Mouse (Mus musculus) hindbrain, embryonic 15.5 days (tissue): Measurements from ENCODE around the gene Zfp689. TPM values are rescaled to one million over a fixed set of nuclear protein-coding genes. Genes with fewer than 3 reads are reported as not detected.
"Not testable (repeated sequence)": the region's sequence is repeated elsewhere in the genome, so short reads cannot be mapped to it uniquely, and the experiment has no call there.

Experiments used
- ATAC-seq: fragments of 200-750 bp; cut with Nextera tagmentation; 2 replicates; pipeline ENCODE4 v1.8.0; 2017; ENCODE audit warnings: low read depth, moderate number of reproducible peaks, moderate TSS enrichment; ENCODE audit not compliant: low FRiP score
- H3K27ac ChIP-seq: fragments of 300-500 bp; sonication (generic); replicated peaks from 2 replicates; pipeline ENCODE4 v1.5.1; 2015; ENCODE audit warnings: mild to moderate bottlenecking, inconsistent platforms
- H3K27me3 ChIP-seq: fragments of 300-500 bp; sonication (generic); 2 replicates; pipeline ENCODE4 v1.6.1; 2015; ENCODE audit warnings: control low read depth, inconsistent platforms
- H3K36me3 ChIP-seq: fragments of 300-500 bp; sonication (generic); 2 replicates; pipeline ENCODE4 v1.6.1; 2015; ENCODE audit warnings: control low read depth, inconsistent platforms
- H3K4me1 ChIP-seq: fragments of 300-500 bp; sonication (generic); replicated peaks from 2 replicates; pipeline ENCODE4 v1.6.1; 2015; ENCODE audit warnings: control low read depth, inconsistent platforms
- H3K4me2 ChIP-seq: fragments of 300-500 bp; sonication (generic); 2 replicates; pipeline ENCODE4 v1.6.1; 2015; ENCODE audit warnings: moderate library complexity, mild to moderate bottlenecking, inconsistent platforms
- H3K4me3 ChIP-seq: fragments of 300-500 bp; sonication (generic); 2 replicates; pipeline ENCODE4 v1.5.1; 2015; ENCODE audit warnings: mild to moderate bottlenecking, inconsistent platforms
- H3K9ac ChIP-seq: fragments of 300-500 bp; sonication (generic); 2 replicates; pipeline ENCODE4 v1.6.1; 2015; ENCODE audit warnings: inconsistent platforms
- H3K9me3 ChIP-seq: fragments of 300-500 bp; sonication (generic); 2 replicates; pipeline ENCODE4 v1.6.1; 2016; ENCODE audit warnings: control low read depth, inconsistent platforms
- WGBS: fragments of 180-500 bp; shearing (Covaris S2); methylation state at CpG from one replicate; pipeline ENCODE4 v1.1.7; 2015; 5-methylcytosine and 5-hydroxymethylcytosine counted together
- polyA plus RNA-seq: library from polyadenylated mRNA; unstranded; fragments of >200 nt; fragmentation: Nextera tagmentation; extraction: Ambion mirVana; gene quantifications from 2 replicates; pipeline ENCODE4 v1.2.1, GENCODE M21; 2015

Gene Zfp689
- polyA plus RNA-seq: 14.7 and 15.8 TPM in 2 replicates

DNA sequence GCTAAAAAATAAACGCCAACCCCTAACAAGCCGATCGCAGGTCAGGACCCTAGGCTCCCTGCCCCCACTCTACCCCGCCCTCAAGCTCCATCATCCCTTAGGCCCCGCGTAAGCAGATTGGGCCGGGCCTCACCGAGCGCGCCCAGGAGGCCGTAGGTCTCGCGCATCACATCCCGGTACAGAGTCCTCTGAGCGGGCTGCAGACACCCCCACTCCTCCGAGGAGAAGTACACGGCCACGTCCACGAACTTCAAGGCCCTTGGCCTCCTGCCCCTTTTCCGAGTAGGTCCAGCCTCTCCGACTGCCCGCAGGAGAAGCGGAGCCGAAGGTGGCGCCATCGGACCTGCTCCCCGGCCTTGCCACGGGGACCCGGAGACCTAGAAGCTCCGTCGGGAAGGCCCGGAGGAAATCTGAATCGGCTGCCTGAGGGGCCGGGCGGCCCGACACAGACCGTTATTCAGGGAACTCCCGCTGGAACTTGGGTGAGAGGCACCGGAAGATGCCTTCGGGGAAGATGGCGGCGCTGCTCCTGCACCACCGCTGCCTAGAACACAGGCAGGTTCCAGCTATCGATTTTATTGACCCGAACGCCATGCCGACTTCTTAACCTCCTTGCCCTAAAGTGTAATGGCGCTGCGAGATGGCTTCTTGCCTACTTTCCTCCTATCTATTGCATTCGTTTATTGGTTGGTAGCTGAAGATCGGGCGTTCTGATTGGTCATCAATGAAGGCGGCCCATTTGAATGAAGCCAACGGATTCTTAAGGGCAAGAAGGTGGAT is at the start of gene Zfp689:
Gene Zfp689, minus strand, starts transcription at position 638 of the 780 bp plus-strand sequence.
- under 1% methylated on average over 54 of the region's 54 CpGs for WGBS
- Histone ChIP-seq H3K4me3 (peak within 1 kb of the TSS; percentile 59), H3K27ac (peak within 1 kb of the TSS; percentile 90), H3K27me3 (no peaks in the 10 kb centered on the region), H3K4me1 (peaks cover 45% of the 10 kb centered on the region), H3K9me3 (no peaks in the 10 kb centered on the region), H3K4me2 (peak within 1 kb of the TSS; percentile 74), H3K36me3 (peaks cover 20% of the 10 kb centered on the region), H3K9ac (peak within 1 kb of the TSS; percentile 79)
- peak; percentile 90 for ATAC-seq

DNA sequence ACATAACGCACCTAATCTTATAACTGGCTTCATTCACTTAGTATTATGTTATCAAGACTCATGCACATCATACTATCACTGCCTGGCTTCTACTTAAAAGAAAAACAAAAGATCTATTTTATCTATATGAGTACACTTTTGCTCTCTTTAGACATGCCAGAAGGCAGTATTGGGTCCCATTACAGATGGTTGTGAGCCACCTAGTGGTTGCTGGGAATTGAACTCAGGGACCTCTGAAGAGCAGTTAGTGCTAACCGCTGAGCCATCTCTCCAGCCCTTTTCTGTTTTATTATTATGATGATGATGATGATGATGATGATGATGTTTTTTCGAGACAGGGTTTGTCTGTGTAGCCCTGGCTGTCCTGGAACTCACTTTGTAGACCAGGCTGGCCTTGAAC is 49.4 kb upstream of the Zfp689 start:
- Histone ChIP-seq H3K4me3 (no peak overlapping the region), H3K9ac (no peak overlapping the region), H3K27ac (no peak overlapping the region), H3K36me3 (no peaks in the 10 kb centered on the region), H3K9me3 (no peaks in the 10 kb centered on the region), H3K27me3 (no peaks in the 10 kb centered on the region), H3K4me2 (no peak overlapping the region), H3K4me1 (no peaks in the 10 kb centered on the region)
- 47% methylated on average over 3 of the region's 3 CpGs for WGBS
- 0 out of 2 replicates have a peak, but pooled peaks have one; percentile 48 for ATAC-seq

DNA sequence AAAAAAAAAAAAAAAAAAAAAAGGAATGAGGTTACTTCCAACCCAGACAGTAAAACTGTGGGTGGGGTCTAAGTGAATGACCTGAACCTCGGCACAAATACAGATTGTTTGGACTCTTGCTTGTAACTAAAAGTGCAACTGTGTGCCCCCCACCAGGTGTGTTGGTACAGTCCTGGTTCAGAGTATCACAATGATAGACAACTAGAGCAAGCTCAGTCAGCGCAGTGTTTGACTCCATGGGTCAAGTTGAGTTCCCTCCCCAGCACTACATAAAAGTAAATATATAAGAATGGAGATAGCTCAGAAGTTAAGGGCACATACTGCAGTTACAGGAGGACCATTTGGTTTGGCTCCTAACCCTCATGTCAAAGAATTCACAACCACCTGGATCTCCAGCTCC is 48.4 kb upstream of the Zfp689 start:
- no peak overlapping the region for H3K4me3 ChIP-seq
- ATAC-seq: no peak
- H3K27ac ChIP-seq: no peak overlapping the region
- no peaks in the 10 kb centered on the region for H3K27me3 ChIP-seq
- no peaks in the 10 kb centered on the region for H3K9me3 ChIP-seq
- 91% methylated on average over 2 of the region's 2 CpGs for WGBS
- H3K4me2 ChIP-seq: no peak overlapping the region
- no peak overlapping the region for H3K9ac ChIP-seq
- H3K4me1 ChIP-seq: no peaks in the 10 kb centered on the region
- no peaks in the 10 kb centered on the region for H3K36me3 ChIP-seq

DNA sequence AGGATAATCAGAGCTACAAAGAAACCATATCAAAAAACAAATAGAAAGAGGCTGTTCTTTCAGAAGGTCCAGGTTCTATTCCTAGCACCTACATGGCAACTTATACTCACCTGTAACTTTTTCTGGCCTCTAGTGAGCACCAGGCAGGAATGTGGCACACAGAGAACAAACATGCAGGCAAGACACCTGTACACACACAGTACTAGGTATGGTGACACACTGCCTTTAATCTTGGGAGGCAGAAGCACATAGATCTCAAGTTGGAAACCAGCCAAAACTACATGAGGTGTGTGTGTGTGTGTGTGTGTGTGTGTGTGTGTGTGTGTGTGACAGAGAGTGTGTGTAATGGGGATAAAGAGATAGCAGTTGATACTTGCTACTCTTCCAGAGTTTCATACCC is 45.7 kb upstream of the Zfp689 start:
- Histone ChIP-seq H3K4me1 (no peaks in the 10 kb centered on the region), H3K9me3 (no peaks in the 10 kb centered on the region), H3K27me3 (no peaks in the 10 kb centered on the region), H3K9ac (no peak overlapping the region), H3K27ac (no peak overlapping the region), H3K4me2 (no peak overlapping the region), H3K4me3 (no peak overlapping the region), H3K36me3 (peaks cover 24% of the 10 kb centered on the region)
- ATAC-seq: no peak

DNA sequence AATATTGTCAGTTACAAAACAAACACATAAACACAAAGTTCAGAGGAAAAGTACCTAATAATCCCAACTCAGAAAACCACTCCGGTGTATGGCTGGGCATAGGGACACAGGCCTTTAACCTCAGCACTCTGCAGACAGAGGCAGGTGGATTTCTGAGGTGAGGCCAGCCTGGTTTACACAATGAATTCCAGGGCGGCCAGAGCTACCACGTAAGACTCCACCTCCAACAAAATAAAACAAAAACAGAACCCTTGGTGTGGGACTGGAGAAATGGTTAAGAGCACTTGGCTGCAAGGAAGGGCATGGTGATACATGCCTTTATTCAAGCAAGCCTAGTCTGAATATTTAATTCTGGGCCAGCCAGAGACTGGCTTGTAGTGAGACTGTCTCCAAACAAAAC is 42.9 kb upstream of the Zfp689 start:
- WGBS: 93% methylated on average over 3 of the region's 3 CpGs
- H3K36me3 ChIP-seq: peaks cover 49% of the 10 kb centered on the region

DNA sequence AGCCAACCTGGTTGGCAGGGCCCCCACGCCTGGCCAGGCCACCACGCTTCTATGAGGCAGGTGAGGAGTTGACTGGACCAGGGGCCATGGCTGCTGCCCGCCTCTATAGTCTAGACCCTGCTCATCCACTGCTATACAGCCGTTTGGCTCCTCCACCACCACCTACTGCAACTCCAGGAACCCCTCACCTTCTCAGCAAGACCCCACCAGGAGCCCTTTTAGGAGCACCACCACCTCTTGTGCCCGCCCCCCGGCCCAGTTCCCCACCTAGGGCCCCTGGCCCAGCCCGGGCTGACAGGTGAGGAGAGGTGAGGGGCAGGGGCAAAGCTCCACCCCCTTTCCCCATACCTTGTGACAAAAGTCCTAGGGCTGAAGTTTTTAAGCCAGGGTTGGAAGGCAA is 41.0 kb upstream of the Zfp689 start:
- no peak overlapping the region for H3K9ac ChIP-seq
- no peak overlapping the region for H3K4me3 ChIP-seq
- no peak for ATAC-seq
- 95% methylated on average over 7 of the region's 7 CpGs for WGBS
- H3K9me3 ChIP-seq: no peaks in the 10 kb centered on the region
- no peak overlapping the region for H3K4me2 ChIP-seq
- H3K4me1 ChIP-seq: no peaks in the 10 kb centered on the region
- no peaks in the 10 kb centered on the region for H3K27me3 ChIP-seq
- H3K27ac ChIP-seq: no peak overlapping the region
- H3K36me3 ChIP-seq: peaks cover 68% of the 10 kb centered on the region

More for the DNA sequence above, 42.9 kb upstream of the Zfp689 start:
- no peaks in the 10 kb centered on the region for H3K9me3 ChIP-seq
- no peak overlapping the region for H3K9ac ChIP-seq
- no peak overlapping the region for H3K4me2 ChIP-seq
- H3K27me3 ChIP-seq: no peaks in the 10 kb centered on the region
- H3K27ac ChIP-seq: no peak overlapping the region
- no peak for ATAC-seq
- H3K4me1 ChIP-seq: no peaks in the 10 kb centered on the region
- H3K4me3 ChIP-seq: no peak overlapping the region

DNA sequence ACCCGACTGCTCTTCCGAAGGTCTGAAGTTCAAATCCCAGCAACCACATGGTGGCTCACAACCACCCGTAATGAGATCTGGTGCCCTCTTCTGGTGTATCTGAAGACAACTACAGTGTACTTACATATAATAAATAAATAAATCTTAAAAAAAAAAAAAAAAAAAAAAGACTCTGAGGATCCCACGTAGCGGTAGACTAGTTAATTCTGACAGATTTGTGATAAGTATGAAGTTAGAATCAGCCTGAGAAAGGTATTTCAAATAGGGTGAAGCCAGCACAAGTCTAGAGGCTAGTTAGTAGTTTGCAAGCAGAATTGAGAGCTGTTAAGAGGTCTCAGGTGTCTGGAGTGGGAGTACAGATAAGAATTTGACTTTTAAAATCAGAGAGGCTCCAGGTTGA is 39.4 kb upstream of the Zfp689 start:
- not testable (repeated sequence) for H3K4me3 ChIP-seq, H3K9me3 ChIP-seq, H3K4me1 ChIP-seq, H3K4me2 ChIP-seq, H3K9ac ChIP-seq, ATAC-seq, H3K27ac ChIP-seq, H3K27me3 ChIP-seq
- WGBS: 87% methylated on average over 4 of the region's 5 CpGs
- H3K36me3 ChIP-seq: peaks cover 80% of the 10 kb centered on the region

DNA sequence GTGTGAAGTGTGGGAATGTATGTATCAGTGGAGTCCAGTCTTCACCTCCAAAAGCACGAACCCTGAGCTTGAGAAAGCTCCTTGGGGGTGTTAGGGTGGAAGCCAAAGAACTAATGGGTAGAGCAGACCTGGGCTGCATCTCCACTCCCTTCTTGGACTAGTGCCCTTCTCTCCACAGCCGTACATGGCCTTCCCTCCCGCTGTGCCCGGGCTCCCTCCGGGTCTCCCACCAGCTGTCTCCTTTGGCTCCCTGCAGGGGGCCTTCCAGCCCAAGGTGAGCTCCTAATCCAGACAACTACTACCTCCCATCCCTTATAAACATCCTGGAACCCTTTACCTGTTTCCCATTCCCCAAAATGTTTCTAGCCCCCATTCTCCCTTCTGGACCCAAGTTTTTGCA is 36.5 kb upstream of the Zfp689 start:
- Histone ChIP-seq H3K9ac (no peak overlapping the region), H3K4me1 (peaks cover 19% of the 10 kb centered on the region)

DNA sequence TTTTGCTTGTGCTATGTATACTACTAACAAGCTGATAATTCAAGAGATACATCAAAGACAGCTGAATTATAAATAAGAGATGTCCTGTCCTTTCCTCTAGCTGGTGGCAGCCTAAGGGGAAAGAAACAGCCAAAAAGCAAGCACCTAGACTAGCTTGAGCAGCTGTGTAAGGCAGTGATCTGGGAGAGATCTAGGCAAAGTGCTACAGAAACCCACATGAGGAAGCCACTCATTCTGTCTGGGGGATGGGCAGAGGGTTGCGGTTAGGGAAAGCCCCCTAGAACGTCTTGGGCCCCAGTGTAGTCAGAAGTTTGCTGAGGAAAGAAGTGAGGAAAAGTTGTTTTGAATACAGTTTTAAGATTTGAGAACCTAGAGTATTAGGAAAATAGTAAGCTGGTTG is 31.4 kb upstream of the Zfp689 start:
- Histone ChIP-seq H3K4me2 (peak overlapping the region; percentile 93), H3K9ac (peak overlapping the region; percentile 89), H3K4me3 (peak overlapping the region; percentile 79), H3K27me3 (no peaks in the 10 kb centered on the region), H3K4me1 (peaks cover 41% of the 10 kb centered on the region), H3K36me3 (peaks cover 44% of the 10 kb centered on the region), H3K9me3 (no peaks in the 10 kb centered on the region), H3K27ac (0 out of 2 replicates have a peak overlapping the region, but pooled peaks have one; percentile 98)
- no peak for ATAC-seq
- 67% methylated on average over 2 of the region's 2 CpGs for WGBS

More for the DNA sequence above, 36.5 kb upstream of the Zfp689 start:
- Histone ChIP-seq H3K27me3 (no peaks in the 10 kb centered on the region), H3K9me3 (no peaks in the 10 kb centered on the region), H3K4me3 (no peak overlapping the region), H3K36me3 (peaks cover 77% of the 10 kb centered on the region), H3K27ac (no peak overlapping the region), H3K4me2 (no peak overlapping the region)
- WGBS: 83% methylated on average over 5 of the region's 5 CpGs
- no peak for ATAC-seq

DNA sequence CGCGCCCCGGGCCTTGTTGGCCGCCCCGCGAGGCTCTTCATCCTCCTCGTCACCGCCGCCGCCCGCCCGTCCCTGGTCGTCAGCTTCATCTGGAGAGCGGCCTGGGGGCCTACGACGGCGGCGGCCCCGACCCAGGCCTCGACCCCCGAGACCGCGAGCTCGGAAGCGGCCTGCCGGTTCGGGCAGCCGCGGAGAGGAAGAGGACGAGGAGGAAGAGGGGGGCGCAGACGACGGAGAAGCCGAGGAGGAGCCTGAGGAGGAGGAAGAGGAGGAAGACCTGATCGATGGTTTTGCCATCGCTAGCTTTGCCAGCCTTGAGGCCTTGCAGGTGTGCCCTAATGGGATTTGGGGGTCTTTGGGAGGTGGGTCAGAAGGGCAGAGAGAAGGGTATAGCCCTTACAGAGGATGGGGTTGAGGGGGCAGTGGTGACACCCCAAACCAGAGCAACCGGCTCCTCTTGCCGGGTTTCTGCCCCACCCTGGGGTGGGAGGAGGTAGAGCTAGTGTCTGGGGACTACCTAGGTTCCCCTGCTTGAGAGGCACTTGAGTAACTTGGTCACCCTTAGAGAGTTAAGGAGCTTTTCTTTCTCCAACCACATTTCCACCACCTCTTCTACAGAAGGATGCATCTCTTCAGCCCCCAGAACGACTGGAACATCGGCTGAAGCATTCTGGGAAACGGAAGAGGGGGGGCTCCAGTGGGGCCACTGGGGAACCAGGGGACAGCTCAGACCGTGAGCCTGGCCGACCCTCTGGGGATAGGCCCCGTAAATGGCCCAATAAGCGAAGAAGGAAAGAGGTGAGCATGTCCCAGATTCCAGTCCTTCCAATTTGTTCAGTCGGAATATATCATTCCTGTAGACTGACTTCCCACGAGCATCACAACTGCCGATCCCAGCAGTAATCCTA is 30.6 kb upstream of the Zfp689 start:
- Histone ChIP-seq H3K4me3 (peak overlapping the region; percentile 79), H3K36me3 (peaks cover 47% of the 10 kb centered on the region), H3K4me2 (peak overlapping the region; percentile 93), H3K27me3 (no peaks in the 10 kb centered on the region), H3K9me3 (no peaks in the 10 kb centered on the region), H3K4me1 (peaks cover 41% of the 10 kb centered on the region), H3K27ac (peak overlapping the region; percentile 98), H3K9ac (peak overlapping the region; percentile 89)
- 3% methylated on average over 48 of the region's 48 CpGs for WGBS
- ATAC-seq: no peak

DNA sequence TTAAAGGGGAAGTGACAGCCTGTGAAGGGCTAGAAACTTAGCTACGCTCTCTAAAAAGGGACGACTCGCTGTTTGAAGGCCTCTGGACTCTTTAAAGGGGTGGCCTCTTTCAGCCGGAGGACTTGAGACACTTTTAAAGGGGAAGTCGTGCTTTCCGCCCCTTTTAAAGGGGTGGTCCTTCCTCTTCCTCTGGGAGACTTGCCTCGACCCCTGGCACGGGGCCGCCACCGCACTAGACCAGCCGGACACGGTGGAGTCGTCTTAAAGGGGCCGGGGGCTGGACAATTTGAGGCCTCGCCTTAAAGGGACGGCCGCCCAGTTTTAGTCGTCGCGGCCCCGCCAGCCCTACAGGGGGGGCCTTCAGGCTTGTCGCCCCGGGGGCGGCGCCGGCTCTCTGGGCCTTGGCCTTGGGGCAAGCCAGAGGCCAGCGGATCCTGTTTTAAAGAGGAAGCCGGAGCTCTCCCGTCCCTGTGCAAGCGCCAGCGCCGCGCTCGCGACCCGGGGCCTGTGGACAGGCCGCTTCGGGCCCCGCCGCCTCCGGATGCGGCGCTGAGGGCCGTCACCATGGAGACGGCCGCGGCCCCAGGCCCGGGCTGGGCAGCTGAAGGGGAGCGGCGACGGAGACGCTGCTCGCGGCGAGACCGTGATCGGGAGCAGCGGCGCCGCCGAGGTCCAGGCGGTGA is 29.8 kb upstream of the Zfp689 start, which contains the start of gene Fbrs:
Gene Fbrs, plus strand, starts transcription at position 565 of the 683 bp plus-strand sequence.
- H3K4me2 ChIP-seq: peak within 1 kb of the TSS; percentile 93
- H3K9ac ChIP-seq: peak within 1 kb of the TSS; percentile 89

More for the DNA sequence above, 29.8 kb upstream of the Zfp689 start, which contains the start of gene Fbrs:
- Histone ChIP-seq H3K9me3 (no peaks in the 10 kb centered on the region), H3K27ac (peak within 1 kb of the TSS; percentile 98), H3K36me3 (peaks cover 47% of the 10 kb centered on the region), H3K27me3 (no peaks in the 10 kb centered on the region), H3K4me1 (peaks cover 39% of the 10 kb centered on the region), H3K4me3 (peak within 1 kb of the TSS; percentile 79)
- WGBS: under 1% methylated on average over 62 of the region's 62 CpGs
- peak; percentile 84 for ATAC-seq
